Mouse (Mus musculus): ENCODE data around the gene Tat. TPM values are rescaled to one million over a fixed set of nuclear protein-coding genes. Genes with fewer than 3 reads are reported as not detected.
"Not testable (repeated sequence)": the region's sequence is repeated elsewhere in the genome, so short reads cannot be mapped to it uniquely, and the experiment has no call there.

The Tat gene
- total RNA-seq, 2 experiments from 2014 or later: 0.12 to 0.31 TPM

- intact Hi-C loops (cut with DNase I): no loop called here
Observed at GRCm38 (mm10) chr8:109982386-109983105, 7.7 kb upstream of the Tat start.

GRCm38 (mm10) chr8:109983944-109984343 lies 6.3 kb upstream of the Tat start:
- intact Hi-C loops (cut with DNase I): no loop called here
- peak in 1 of 2 experiments; percentile 4 for DNase-seq

More at GRCm38 (mm10) chr8:109982386-109983105, 7.7 kb upstream of the Tat start:
- no peak for DNase-seq

GRCm38 (mm10) chr8:109986384-109986783 lies 3.9 kb upstream of the Tat start:
- DNase-seq: no peak
- intact Hi-C loops (cut with DNase I): no loop called here

GRCm38 (mm10) chr8:109987776-109988175 lies 2.5 kb upstream of the Tat start:
- intact Hi-C loops (cut with DNase I): no loop called here
- no peak for DNase-seq

GRCm38 (mm10) chr8:109989151-109989550 lies 1.1 kb upstream of the Tat start:
- no peak for DNase-seq
- intact Hi-C loops (cut with DNase I): no loop called here

- intact Hi-C loops (cut with DNase I): no loop called here
- no peak for DNase-seq
Observed at GRCm38 (mm10) chr8:109992166-109992565, 1.9 kb downstream of the Tat start.

- DNase-seq: no peak
- intact Hi-C loops (cut with DNase I): no loop called here
Observed at GRCm38 (mm10) chr8:109992951-109993350, 2.7 kb downstream of the Tat start.

- intact Hi-C loops (cut with DNase I): no loop called here
- DNase-seq: no peak
Observed at GRCm38 (mm10) chr8:109997381-109997780, 7.1 kb downstream of the Tat start.

- intact Hi-C loops (cut with DNase I): no loop called here
- no peak for DNase-seq
Observed at GRCm38 (mm10) chr8:109998066-109998465, 7.8 kb downstream of the Tat start.

- intact Hi-C loops (cut with DNase I): no loop called here
- DNase-seq: no peak
Observed at GRCm38 (mm10) chr8:109999974-110000373, 9.7 kb downstream of the Tat start.

- intact Hi-C loops (cut with DNase I): no loop called here
- no peak for DNase-seq
Observed at GRCm38 (mm10) chr8:110002953-110003352, 12.7 kb downstream of the Tat start.

- intact Hi-C loops (cut with DNase I): no loop called here
- no peak for DNase-seq
Observed at GRCm38 (mm10) chr8:110004300-110004699, 14.1 kb downstream of the Tat start.

GRCm38 (mm10) chr8:110006312-110007023 lies 16.2 kb downstream of the Tat start:
- intact Hi-C loops (cut with DNase I): no loop called here
- no peak for DNase-seq

GRCm38 (mm10) chr8:110008228-110008994 lies 18.2 kb downstream of the Tat start:
- no peak for DNase-seq
- intact Hi-C loops (cut with DNase I): no loop called here

GRCm38 (mm10) chr8:110008995-110009446 lies 18.8 kb downstream of the Tat start:
- no peak for DNase-seq
- intact Hi-C loops (cut with DNase I): no loop called here

GRCm38 (mm10) chr8:110010868-110011267 lies 20.6 kb downstream of the Tat start:
- intact Hi-C loops (cut with DNase I): loop anchor here (1.0 kb wide), 1 partner anchor 60 kb away; no protein-coding TSS in a partner anchor
- DNase-seq: peak; percentile 32 to 70

GRCm38 (mm10) chr8:110022081-110022480 lies 31.8 kb downstream of the Tat start:
- peak in 1 of 2 experiments; percentile 8 for DNase-seq
- intact Hi-C loops (cut with DNase I): no loop called here

GRCm38 (mm10) chr8:110022768-110023344 lies 32.6 kb downstream of the Tat start:
- no peak for DNase-seq
- intact Hi-C loops (cut with DNase I): no loop called here

- intact Hi-C loops (cut with DNase I): not testable (repeated sequence)
- DNase-seq: peak; percentile 31 to 44
Observed at GRCm38 (mm10) chr8:110033771-110034170, 43.5 kb downstream of the Tat start.

- no peak for DNase-seq
- intact Hi-C loops (cut with DNase I): no loop called here
Observed at GRCm38 (mm10) chr8:110034331-110034730, 44.1 kb downstream of the Tat start.

- intact Hi-C loops (cut with DNase I): no loop called here
Observed at GRCm38 (mm10) chr8:110036156-110036555, 45.9 kb downstream of the Tat start.

More at GRCm38 (mm10) chr8:110036156-110036555, 45.9 kb downstream of the Tat start:
- peak in 1 of 2 experiments; percentile 9 for DNase-seq

All from heart, postnatal 10 days (tissue).